Mouse (Mus musculus): Measurements from ENCODE around the gene Col4a1. TPM values are rescaled to one million over a fixed set of nuclear protein-coding genes. Genes with fewer than 3 reads are reported as not detected.

Col4a1 gene
- polyA plus RNA-seq, 1 experiment from 2014 or later: 130 TPM

GRCm38 (mm10) chr8:11283217-11283616 is 29.4 kb downstream of the Col4a1 start:
- no peaks in the 10 kb centered on the region for H3K27me3 ChIP-seq (ENCODE audit: control insufficient read depth, insufficient read depth, low read length)
- ATAC-seq (replicated peaks; ENCODE audit: low FRiP score) (peak; percentile 37; the same call in 1 of the 2 replicates), DNase-seq (ENCODE audit: low spot score) (no peak)
- H3K27ac ChIP-seq (ENCODE audit: low read depth, low read length): no peak overlapping the region
- WGBS: 45% methylated on average over 10 of the region's 10 CpGs
- H3K4me2 ChIP-seq (ENCODE audit: low read depth, low read length, severe bottlenecking): no peak overlapping the region
- H3K36me3 ChIP-seq (ENCODE audit: control insufficient read depth, insufficient read depth, low read length): no peaks in the 10 kb centered on the region
- no peak overlapping the region for H3K9ac ChIP-seq (ENCODE audit: low read length)
- no peak overlapping the region for H3K4me3 ChIP-seq (ENCODE audit: low read depth, low read length)
- peaks cover 18% of the 10 kb centered on the region for H3K4me1 ChIP-seq (replicated peaks; ENCODE audit: control insufficient read depth, insufficient read depth, low read length)
- no peaks in the 10 kb centered on the region for H3K9me3 ChIP-seq (ENCODE audit: control insufficient read depth, low read length)

DNA sequence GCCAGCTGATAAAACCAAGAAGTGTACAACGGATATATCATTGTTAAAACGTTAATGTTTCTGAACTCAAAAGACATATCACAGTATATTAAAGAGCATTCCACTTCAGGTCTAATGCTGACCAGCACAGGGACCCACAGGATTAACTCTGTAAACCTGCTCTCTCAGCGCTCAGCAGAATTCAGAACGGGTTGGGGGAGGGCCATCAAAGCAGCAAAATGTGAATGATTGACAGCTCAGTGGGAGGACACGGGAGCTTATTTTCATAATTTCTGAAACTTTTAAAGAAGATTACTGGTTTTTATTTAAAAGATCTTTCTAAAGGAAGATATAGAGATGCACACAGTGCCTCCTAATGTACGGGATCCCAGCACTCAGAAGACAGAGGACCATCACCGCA is 29.9 kb downstream of the Col4a1 start:
- Histone ChIP-seq H3K36me3 (ENCODE audit: control insufficient read depth, insufficient read depth, low read length) (no peaks in the 10 kb centered on the region), H3K27me3 (ENCODE audit: control insufficient read depth, insufficient read depth, low read length) (no peaks in the 10 kb centered on the region), H3K9ac (ENCODE audit: low read length) (no peak overlapping the region), H3K4me1 (replicated peaks; ENCODE audit: control insufficient read depth, insufficient read depth, low read length) (peaks cover 18% of the 10 kb centered on the region), H3K4me2 (ENCODE audit: low read depth, low read length, severe bottlenecking) (no peak overlapping the region), H3K9me3 (ENCODE audit: control insufficient read depth, low read length) (no peaks in the 10 kb centered on the region), H3K27ac (ENCODE audit: low read depth, low read length) (no peak overlapping the region), H3K4me3 (ENCODE audit: low read depth, low read length) (no peak overlapping the region)
- WGBS: 78% methylated on average over 7 of the region's 7 CpGs
- ATAC-seq (replicated peaks; ENCODE audit: low FRiP score) (no peak), DNase-seq (ENCODE audit: low spot score) (no peak)

GRCm38 (mm10) chr8:11282139-11282538 is 30.5 kb downstream of the Col4a1 start:
- Histone ChIP-seq H3K4me1 (replicated peaks; ENCODE audit: control insufficient read depth, insufficient read depth, low read length) (peaks cover 18% of the 10 kb centered on the region), H3K36me3 (ENCODE audit: control insufficient read depth, insufficient read depth, low read length) (no peaks in the 10 kb centered on the region), H3K4me2 (ENCODE audit: low read depth, low read length, severe bottlenecking) (no peak overlapping the region), H3K27ac (ENCODE audit: low read depth, low read length) (no peak overlapping the region), H3K4me3 (ENCODE audit: low read depth, low read length) (no peak overlapping the region), H3K27me3 (ENCODE audit: control insufficient read depth, insufficient read depth, low read length) (no peaks in the 10 kb centered on the region), H3K9ac (ENCODE audit: low read length) (no peak overlapping the region), H3K9me3 (ENCODE audit: control insufficient read depth, low read length) (no peaks in the 10 kb centered on the region)
- 72% methylated on average over 10 of the region's 10 CpGs for WGBS
- ATAC-seq (replicated peaks; ENCODE audit: low FRiP score) (no peak), DNase-seq (ENCODE audit: low spot score) (no peak)

DNA sequence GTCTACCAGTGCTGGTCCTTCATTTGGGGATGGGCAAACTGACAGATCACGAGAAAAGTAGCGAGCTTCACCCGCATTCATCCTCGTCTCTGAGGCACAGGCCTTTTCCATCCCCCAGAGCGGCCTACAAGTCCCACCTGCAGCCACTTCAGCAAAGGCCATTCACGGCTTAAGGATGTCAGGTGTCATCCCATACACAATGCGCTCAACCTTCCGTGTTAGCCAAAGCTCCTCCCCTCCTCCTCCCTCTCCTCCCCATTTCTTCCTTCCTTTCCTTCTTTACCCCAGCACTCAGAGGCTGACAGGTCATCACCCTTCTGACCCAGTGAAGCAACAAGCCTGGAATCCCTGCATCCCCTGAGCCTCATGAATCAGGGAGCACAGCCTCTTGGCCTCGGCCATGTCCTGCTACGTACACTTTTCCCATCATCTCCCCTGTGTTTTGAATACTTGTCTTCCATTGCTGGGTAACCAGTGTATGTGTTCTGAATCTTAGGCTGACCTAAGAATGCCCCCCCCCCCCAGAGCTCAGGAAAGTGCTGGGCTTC is 31.8 kb downstream of the Col4a1 start:
- DNase-seq (ENCODE audit: low spot score): no peak
- no peak overlapping the region for H3K9ac ChIP-seq (ENCODE audit: low read length)
- H3K9me3 ChIP-seq (ENCODE audit: control insufficient read depth, low read length): no peaks in the 10 kb centered on the region
- no peaks in the 10 kb centered on the region for H3K36me3 ChIP-seq (ENCODE audit: control insufficient read depth, insufficient read depth, low read length)
- H3K4me2 ChIP-seq (ENCODE audit: low read depth, low read length, severe bottlenecking): no peak overlapping the region
- H3K4me3 ChIP-seq (ENCODE audit: low read depth, low read length): no peak overlapping the region
- WGBS: 70% methylated on average over 10 of the region's 10 CpGs
- ATAC-seq (replicated peaks; ENCODE audit: low FRiP score): no peak
- no peaks in the 10 kb centered on the region for H3K27me3 ChIP-seq (ENCODE audit: control insufficient read depth, insufficient read depth, low read length)
- H3K4me1 ChIP-seq (replicated peaks; ENCODE audit: control insufficient read depth, insufficient read depth, low read length): peaks cover 18% of the 10 kb centered on the region
- H3K27ac ChIP-seq (ENCODE audit: low read depth, low read length): no peak overlapping the region

DNA sequence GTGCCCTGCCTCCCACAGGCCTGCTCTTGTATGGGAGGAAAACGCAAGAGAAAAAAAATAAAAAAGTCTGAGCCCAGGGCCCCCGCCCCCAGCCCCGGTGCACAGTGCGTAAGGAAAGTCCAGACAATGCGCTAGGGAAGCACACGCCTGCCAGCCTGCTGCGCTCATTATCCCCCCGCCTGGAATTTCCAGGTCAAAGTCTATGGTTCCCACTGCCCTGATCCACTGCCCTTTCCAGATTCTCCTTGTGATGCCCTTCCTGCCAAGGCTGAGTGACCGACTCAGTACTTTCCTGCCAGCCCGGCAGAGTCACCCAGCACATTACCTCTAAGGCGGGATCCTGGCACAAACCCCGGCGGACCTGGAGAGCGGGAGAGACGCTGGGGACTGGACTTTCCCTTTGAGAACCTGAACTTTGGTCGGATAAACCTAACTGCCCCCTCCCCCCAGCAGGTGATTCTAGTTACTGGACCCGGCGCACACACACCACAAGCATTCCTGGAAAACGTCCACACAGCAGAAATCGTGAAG is 33.3 kb downstream of the Col4a1 start:
- H3K9me3 ChIP-seq (ENCODE audit: control insufficient read depth, low read length): no peaks in the 10 kb centered on the region
- no peak overlapping the region for H3K27ac ChIP-seq (ENCODE audit: low read depth, low read length)
- DNase-seq (ENCODE audit: low spot score) (peak; percentile 70), ATAC-seq (replicated peaks; ENCODE audit: low FRiP score) (peak; percentile 51; the same call in 1 of the 2 replicates)
- H3K4me2 ChIP-seq (ENCODE audit: low read depth, low read length, severe bottlenecking): peak overlapping the region; percentile 24; the same call in 1 of the 2 replicates
- no peak overlapping the region for H3K4me3 ChIP-seq (ENCODE audit: low read depth, low read length)
- H3K27me3 ChIP-seq (ENCODE audit: control insufficient read depth, insufficient read depth, low read length): no peaks in the 10 kb centered on the region
- no peak overlapping the region; the same call in 1 of the 2 replicates for H3K9ac ChIP-seq (ENCODE audit: low read length)
- peaks cover 18% of the 10 kb centered on the region for H3K4me1 ChIP-seq (replicated peaks; ENCODE audit: control insufficient read depth, insufficient read depth, low read length)
- no peaks in the 10 kb centered on the region for H3K36me3 ChIP-seq (ENCODE audit: control insufficient read depth, insufficient read depth, low read length)
- 59% methylated on average over 20 of the region's 20 CpGs for WGBS

GRCm38 (mm10) chr8:11278101-11278611 is 34.5 kb downstream of the Col4a1 start:
- no peaks in the 10 kb centered on the region for H3K9me3 ChIP-seq (ENCODE audit: control insufficient read depth, low read length)
- no peak overlapping the region for H3K27ac ChIP-seq (ENCODE audit: low read depth, low read length)
- WGBS: 79% methylated on average over 4 of the region's 4 CpGs
- H3K4me3 ChIP-seq (ENCODE audit: low read depth, low read length): no peak overlapping the region
- no peaks in the 10 kb centered on the region for H3K27me3 ChIP-seq (ENCODE audit: control insufficient read depth, insufficient read depth, low read length)
- H3K4me1 ChIP-seq (replicated peaks; ENCODE audit: control insufficient read depth, insufficient read depth, low read length): peaks cover 14% of the 10 kb centered on the region
- no peak overlapping the region for H3K4me2 ChIP-seq (ENCODE audit: low read depth, low read length, severe bottlenecking)
- H3K9ac ChIP-seq (ENCODE audit: low read length): no peak overlapping the region
- H3K36me3 ChIP-seq (ENCODE audit: control insufficient read depth, insufficient read depth, low read length): no peaks in the 10 kb centered on the region
- ATAC-seq (replicated peaks; ENCODE audit: low FRiP score): no peak
- DNase-seq (ENCODE audit: low spot score): no peak

DNA sequence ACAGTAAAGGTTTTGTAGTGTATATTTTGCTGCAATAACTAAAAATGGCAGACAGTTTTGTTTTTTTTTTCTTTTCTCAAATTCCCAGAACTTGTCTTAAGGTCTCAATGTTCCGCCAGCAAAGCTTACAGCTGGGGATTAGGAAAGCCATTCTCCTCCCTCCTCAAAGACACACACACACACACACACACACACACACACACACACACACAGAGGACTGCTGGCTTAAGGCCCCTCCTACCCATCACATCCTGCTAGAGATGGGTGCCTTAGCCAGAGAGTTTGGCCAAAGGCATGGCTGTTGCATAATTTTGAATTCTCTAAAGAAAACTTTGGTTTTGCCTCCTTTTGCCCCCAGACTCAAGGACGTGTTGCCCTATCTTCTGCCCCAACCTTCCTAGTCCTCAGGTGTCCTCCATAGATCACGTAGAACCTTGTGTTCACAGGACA is 35.0 kb downstream of the Col4a1 start:
- Histone ChIP-seq H3K36me3 (ENCODE audit: control insufficient read depth, insufficient read depth, low read length) (no peaks in the 10 kb centered on the region), H3K4me2 (ENCODE audit: low read depth, low read length, severe bottlenecking) (no peak overlapping the region), H3K27ac (ENCODE audit: low read depth, low read length) (no peak overlapping the region), H3K9me3 (ENCODE audit: control insufficient read depth, low read length) (no peaks in the 10 kb centered on the region), H3K4me1 (replicated peaks; ENCODE audit: control insufficient read depth, insufficient read depth, low read length) (peaks cover 12% of the 10 kb centered on the region), H3K4me3 (ENCODE audit: low read depth, low read length) (no peak overlapping the region), H3K27me3 (ENCODE audit: control insufficient read depth, insufficient read depth, low read length) (no peaks in the 10 kb centered on the region), H3K9ac (ENCODE audit: low read length) (no peak overlapping the region)
- no peak for ATAC-seq (replicated peaks; ENCODE audit: low FRiP score)
- WGBS: 81% methylated on average over 3 of the region's 3 CpGs
- no peak for DNase-seq (ENCODE audit: low spot score)

DNA sequence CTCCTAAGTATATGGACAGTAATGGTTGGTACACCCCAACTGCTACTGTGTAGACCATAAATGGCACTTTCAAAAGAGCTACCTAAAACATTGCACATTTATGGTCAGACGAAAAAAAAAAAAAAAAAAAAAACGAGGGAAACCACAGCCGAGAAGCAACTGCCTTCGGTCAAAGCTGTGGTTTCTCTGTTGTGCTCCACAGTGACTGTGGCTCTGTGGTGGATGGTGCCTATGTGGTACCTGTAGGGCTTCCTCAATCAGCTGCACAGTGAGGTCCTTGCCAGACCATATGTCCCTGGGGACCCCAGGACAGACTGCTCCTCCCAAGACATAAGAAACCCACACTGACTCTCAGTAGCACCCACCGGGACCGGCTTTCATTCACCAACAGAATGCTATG is 36.3 kb downstream of the Col4a1 start:
- WGBS: 87% methylated on average over 5 of the region's 6 CpGs
- ATAC-seq (replicated peaks; ENCODE audit: low FRiP score) (no peak), DNase-seq (ENCODE audit: low spot score) (no peak)
- Histone ChIP-seq H3K36me3 (ENCODE audit: control insufficient read depth, insufficient read depth, low read length) (no peaks in the 10 kb centered on the region), H3K27ac (ENCODE audit: low read depth, low read length) (no peak overlapping the region), H3K27me3 (ENCODE audit: control insufficient read depth, insufficient read depth, low read length) (no peaks in the 10 kb centered on the region), H3K4me2 (ENCODE audit: low read depth, low read length, severe bottlenecking) (no peak overlapping the region), H3K9me3 (ENCODE audit: control insufficient read depth, low read length) (no peaks in the 10 kb centered on the region), H3K9ac (ENCODE audit: low read length) (no peak overlapping the region), H3K4me3 (ENCODE audit: low read depth, low read length) (no peak overlapping the region), H3K4me1 (replicated peaks; ENCODE audit: control insufficient read depth, insufficient read depth, low read length) (peaks cover 10% of the 10 kb centered on the region)

DNA sequence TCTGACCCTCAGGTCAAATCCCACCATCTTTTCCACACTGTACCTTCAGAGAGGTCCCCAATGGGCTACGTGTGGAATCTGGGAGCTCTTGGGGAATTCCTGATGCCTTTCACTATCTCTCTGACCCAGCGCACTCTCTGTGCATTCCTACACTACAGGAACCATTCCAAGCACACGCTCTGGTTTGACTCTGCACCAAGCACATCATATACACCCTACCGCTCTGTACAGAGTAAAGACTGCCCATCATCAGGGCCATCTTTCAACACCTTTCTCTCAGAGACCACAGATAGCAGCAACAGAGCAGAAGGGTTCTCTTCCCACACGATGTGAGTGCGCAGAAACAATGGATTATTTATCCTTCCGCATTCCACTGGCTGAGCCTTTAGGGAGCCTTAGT is 38.2 kb downstream of the Col4a1 start:
- no peak overlapping the region for H3K4me3 ChIP-seq (ENCODE audit: low read depth, low read length)
- DNase-seq (ENCODE audit: low spot score): no peak
- H3K27me3 ChIP-seq (ENCODE audit: control insufficient read depth, insufficient read depth, low read length): no peaks in the 10 kb centered on the region
- no peaks in the 10 kb centered on the region for H3K36me3 ChIP-seq (ENCODE audit: control insufficient read depth, insufficient read depth, low read length)
- no peak overlapping the region for H3K9ac ChIP-seq (ENCODE audit: low read length)
- H3K27ac ChIP-seq (ENCODE audit: low read depth, low read length): no peak overlapping the region
- no peak for ATAC-seq (replicated peaks; ENCODE audit: low FRiP score)
- H3K4me1 ChIP-seq (replicated peaks; ENCODE audit: control insufficient read depth, insufficient read depth, low read length): peaks cover 8% of the 10 kb centered on the region
- no peak overlapping the region for H3K4me2 ChIP-seq (ENCODE audit: low read depth, low read length, severe bottlenecking)
- WGBS: 87% methylated on average over 7 of the region's 7 CpGs
- H3K9me3 ChIP-seq (ENCODE audit: control insufficient read depth, low read length): no peaks in the 10 kb centered on the region
